Mouse (Mus musculus): ENCODE measurements around the gene Fyco1. TPM values are rescaled to one million over a fixed set of nuclear protein-coding genes. Genes with fewer than 3 reads are reported as not detected.
"Not testable (repeated sequence)": the region's sequence is repeated elsewhere in the genome, so short reads cannot be mapped to it uniquely, and the experiment has no call there.

Gene Fyco1
- total RNA-seq, 2 experiments from 2014 or later, result 44.7 to 49.6 TPM

- no peak for DNase-seq (ENCODE audit: low spot score in 2 of 2)
- Histone ChIP-seq H3K27ac (no peak overlapping the region), H3K4me3 (no peak overlapping the region)
- no peak for TF ChIP-seq CTCF (conservative IDR thresholded peaks at IDR 0.05)
Observed at GRCm38 (mm10) chr9:123805241-123805640, 46.5 kb downstream of the Fyco1 start.

- DNase-seq (ENCODE audit: low spot score in 2 of 2), result no peak
- no peak overlapping the region for H3K4me3 ChIP-seq
- TF ChIP-seq CTCF (conservative IDR thresholded peaks at IDR 0.05), result peak; percentile 19; the same call in 1 of the 2 replicates
- H3K27ac ChIP-seq, result no peak overlapping the region
Observed at GRCm38 (mm10) chr9:123802896-123803295, 48.8 kb downstream of the Fyco1 start.

- DNase-seq (ENCODE audit: low spot score in 2 of 2), result no peak
- TF ChIP-seq CTCF (conservative IDR thresholded peaks at IDR 0.05), result no peak
- Histone ChIP-seq H3K27ac (no peak overlapping the region), H3K4me3 (no peak overlapping the region)
Observed at GRCm38 (mm10) chr9:123802421-123802820, 49.3 kb downstream of the Fyco1 start.

- TF ChIP-seq CTCF (conservative IDR thresholded peaks at IDR 0.05), result no peak
- no peak for DNase-seq (ENCODE audit: low spot score in 2 of 2)
- Histone ChIP-seq H3K27ac (no peak overlapping the region), H3K4me3 (no peak overlapping the region)
Observed at GRCm38 (mm10) chr9:123801527-123801926, 50.2 kb downstream of the Fyco1 start.

GRCm38 (mm10) chr9:123796174-123796573, 55.5 kb downstream of the Fyco1 start:
- no peak overlapping the region for H3K4me3 ChIP-seq
- peak; percentile 84 for TF ChIP-seq CTCF (conservative IDR thresholded peaks at IDR 0.05)
- peak; percentile 29 to 38 for DNase-seq (ENCODE audit: low spot score in 2 of 2)
- H3K27ac ChIP-seq, result no peak overlapping the region

GRCm38 (mm10) chr9:123788855-123789529, 62.7 kb downstream of the Fyco1 start:
- DNase-seq (ENCODE audit: low spot score in 2 of 2), result no peak
- H3K4me3 ChIP-seq, result no peak overlapping the region
- TF ChIP-seq CTCF (conservative IDR thresholded peaks at IDR 0.05), result no peak
- H3K27ac ChIP-seq, result no peak overlapping the region

GRCm38 (mm10) chr9:123773299-123773698, 78.4 kb downstream of the Fyco1 start:
- TF ChIP-seq CTCF (conservative IDR thresholded peaks at IDR 0.05), result peak; percentile 24; the same call in 1 of the 2 replicates
- H3K27ac ChIP-seq, result not testable (repeated sequence)

GRCm38 (mm10) chr9:123769532-123769931, 82.2 kb downstream of the Fyco1 start:
- Histone ChIP-seq H3K27ac (no peak overlapping the region), H3K4me3 (no peak overlapping the region)
- DNase-seq (ENCODE audit: low spot score in 2 of 2), result no peak
- no peak for TF ChIP-seq CTCF (conservative IDR thresholded peaks at IDR 0.05)

More at GRCm38 (mm10) chr9:123773299-123773698, 78.4 kb downstream of the Fyco1 start:
- not testable (repeated sequence) for H3K4me3 ChIP-seq; DNase-seq (ENCODE audit: low spot score in 2 of 2)

- Histone ChIP-seq H3K27ac (no peak overlapping the region), H3K4me3 (no peak overlapping the region)
- TF ChIP-seq CTCF (conservative IDR thresholded peaks at IDR 0.05), result no peak
Observed at GRCm38 (mm10) chr9:123768443-123768842, 83.3 kb downstream of the Fyco1 start.

GRCm38 (mm10) chr9:123766996-123767395, 84.7 kb downstream of the Fyco1 start:
- no peak overlapping the region for H3K4me3 ChIP-seq
- no peak for DNase-seq (ENCODE audit: low spot score in 2 of 2)
- TF ChIP-seq CTCF (conservative IDR thresholded peaks at IDR 0.05), result no peak
- H3K27ac ChIP-seq, result no peak overlapping the region

More at GRCm38 (mm10) chr9:123768443-123768842, 83.3 kb downstream of the Fyco1 start:
- no peak for DNase-seq (ENCODE audit: low spot score in 2 of 2)

- no peak overlapping the region for H3K27ac ChIP-seq
- no peak for TF ChIP-seq CTCF (conservative IDR thresholded peaks at IDR 0.05)
- H3K4me3 ChIP-seq, result no peak overlapping the region
- DNase-seq (ENCODE audit: low spot score in 2 of 2), result no peak
Observed at GRCm38 (mm10) chr9:123763771-123764170, 87.9 kb downstream of the Fyco1 start.

GRCm38 (mm10) chr9:123762886-123763285, 88.8 kb downstream of the Fyco1 start:
- DNase-seq (ENCODE audit: low spot score in 2 of 2), result no peak
- no peak overlapping the region for H3K4me3 ChIP-seq
- H3K27ac ChIP-seq, result no peak overlapping the region
- no peak for TF ChIP-seq CTCF (conservative IDR thresholded peaks at IDR 0.05)

- TF ChIP-seq CTCF (conservative IDR thresholded peaks at IDR 0.05), result no peak
- DNase-seq (ENCODE audit: low spot score in 2 of 2), result no peak
- no peak overlapping the region for H3K4me3 ChIP-seq
- H3K27ac ChIP-seq, result no peak overlapping the region
Observed at GRCm38 (mm10) chr9:123760806-123761205, 90.9 kb downstream of the Fyco1 start.

- no peak overlapping the region for H3K27ac ChIP-seq
- no peak for TF ChIP-seq CTCF (conservative IDR thresholded peaks at IDR 0.05)
- no peak overlapping the region for H3K4me3 ChIP-seq
- no peak for DNase-seq (ENCODE audit: low spot score in 2 of 2)
Observed at GRCm38 (mm10) chr9:123758645-123759044, 93.1 kb downstream of the Fyco1 start.
